Mouse (Mus musculus) myocyte (in vitro differentiated cells): ENCODE data around the gene Ecsit. TPM values are rescaled to one million over a fixed set of nuclear protein-coding genes. Genes with fewer than 3 reads are reported as not detected.

Experiments
- H3K27me3 ChIP-seq: one replicate; pipeline ENCODE4 v1.6.1; 2011; ENCODE audit not compliant: control insufficient read depth, insufficient read depth, insufficient read length
- H3K36me3 ChIP-seq: one replicate; pipeline ENCODE4 v1.6.1; 2011; ENCODE audit not compliant: control insufficient read depth, insufficient read depth
- H3K4me2 ChIP-seq: one replicate; pipeline ENCODE4 v1.6.1; 2011; ENCODE audit warnings: low read depth, control low read depth
- H3K4me3 ChIP-seq: one replicate; pipeline ENCODE4 v1.5.1; 2011; ENCODE audit warnings: mild to moderate bottlenecking, control low read depth, moderate library complexity
- H3K79me2 ChIP-seq: one replicate; pipeline ENCODE4 v1.6.1; 2011; ENCODE audit not compliant: control insufficient read depth, insufficient read depth
- H3ac ChIP-seq: one replicate; pipeline ENCODE4 v1.6.1; 2011; ENCODE audit not compliant: control insufficient read depth, insufficient read length
- CEBPB ChIP-seq: IDR thresholded peaks from 2 replicates; pipeline ENCODE4 v1.6.1; 2011; ENCODE audit warnings: mild to moderate bottlenecking, moderate library complexity; ENCODE audit not compliant: poor library complexity, insufficient read depth, severe bottlenecking
- E2F4 ChIP-seq: IDR thresholded peaks from one replicate; pipeline ENCODE4 v1.6.1; 2011; ENCODE audit warnings: mild to moderate bottlenecking, control low read depth, moderate library complexity; ENCODE audit not compliant: insufficient read depth
- MAX ChIP-seq: IDR thresholded peaks from one replicate; pipeline ENCODE4 v1.6.1; 2011; ENCODE audit warnings: low read depth, mild to moderate bottlenecking, control low read depth
- MYOD1 ChIP-seq, 3 experiments: IDR thresholded peaks; one replicate each; pipeline ENCODE4 v1.6.1; 2011; ENCODE audit warnings: control low read depth in 2 of 3, low read depth in 2 of 3, mild to moderate bottlenecking in 2 of 3, moderate library complexity in 1 of 3; ENCODE audit not compliant: insufficient read length in 2 of 3, control insufficient read depth in 1 of 3
- MYOG ChIP-seq, 3 experiments: IDR thresholded peaks; one replicate each; pipeline ENCODE4 v1.6.1; 2011; ENCODE audit warnings: control low read depth in 2 of 3, low read depth in 2 of 3, mild to moderate bottlenecking in 2 of 3; ENCODE audit not compliant: insufficient read length in 2 of 3, control insufficient read depth in 1 of 3, insufficient read depth in 1 of 3
- POLR2A ChIP-seq: IDR thresholded peaks from one replicate; pipeline ENCODE4 v1.6.1; 2011; ENCODE audit warnings: low read depth, mild to moderate bottlenecking, control low read depth, moderate library complexity; ENCODE audit not compliant: insufficient read length
- POLR2AphosphoS2 ChIP-seq: IDR thresholded peaks from one replicate; pipeline ENCODE4 v1.6.1; 2011; ENCODE audit warnings: low read depth, control low read depth; ENCODE audit not compliant: insufficient read length
- REST ChIP-seq: IDR thresholded peaks from one replicate; pipeline ENCODE4 v1.6.1; 2011; ENCODE audit warnings: mild to moderate bottlenecking, control low read depth, moderate library complexity; ENCODE audit not compliant: insufficient read depth, insufficient read length
- SRF ChIP-seq: IDR thresholded peaks from one replicate; pipeline ENCODE4 v1.6.1; 2011; ENCODE audit warnings: low read depth; ENCODE audit not compliant: control insufficient read depth, insufficient read length
- TCF12 ChIP-seq: IDR thresholded peaks from one replicate; pipeline ENCODE4 v1.6.1; 2011; ENCODE audit warnings: mild to moderate bottlenecking, control low read depth; ENCODE audit not compliant: poor library complexity, insufficient read depth, severe bottlenecking
- TCF3 ChIP-seq: IDR thresholded peaks from one replicate; pipeline ENCODE4 v1.6.1; 2011; ENCODE audit warnings: low read depth, control low read depth; ENCODE audit not compliant: insufficient read length
- USF1 ChIP-seq: IDR thresholded peaks from one replicate; pipeline ENCODE4 v1.6.1; 2011; ENCODE audit warnings: low read depth, mild to moderate bottlenecking, control low read depth, moderate library complexity
- polyA plus RNA-seq: library from polyadenylated mRNA; unstranded; fragments of >200 nt; fragmentation: generic; extraction: Trizol; gene quantifications from one replicate; pipeline ENCODE4 v1.2.1, GENCODE M21; 2012; ENCODE audit warnings: missing spikeins

The Ecsit gene
- polyA plus RNA-seq, 1 experiment = 37.0 TPM

DNA sequence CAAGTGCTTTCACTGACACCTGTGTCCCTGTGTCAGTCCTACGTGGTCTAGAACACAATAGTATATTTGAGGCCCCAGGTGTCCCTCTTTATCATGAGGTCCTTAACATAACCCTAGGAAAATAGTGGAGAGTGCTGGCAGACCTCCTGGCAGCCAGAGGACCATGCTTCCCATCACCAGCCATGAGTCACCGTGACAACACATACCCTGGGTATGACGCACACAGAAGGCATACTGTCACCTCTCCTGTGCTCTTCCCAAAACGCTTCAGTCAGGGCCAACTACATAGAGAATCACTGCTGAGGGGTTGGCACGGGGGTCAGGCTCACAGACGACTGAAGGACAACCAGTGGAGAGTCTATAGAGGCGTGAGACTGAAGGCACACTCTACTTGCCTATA is 4.7 kb upstream of the Ecsit start:
- no peak overlapping the region for H3K4me2 ChIP-seq
- no peaks in the 10 kb centered on the region for H3K79me2 ChIP-seq
- no peaks in the 10 kb centered on the region for H3K36me3 ChIP-seq
- no peak overlapping the region for H3K4me3 ChIP-seq
- H3ac ChIP-seq = no peak overlapping the region
- TF ChIP-seq TCF3 = no peak
- no peak for TF ChIP-seq MAX
- no peak for TF ChIP-seq USF1
- TF ChIP-seq MYOG (IDR thresholded peaks at IDR 0.05; ENCODE audit: control insufficient read depth in 1 of 3, insufficient read depth in 1 of 3, insufficient read length in 2 of 3, low read depth in 2 of 3) = no peak
- TF ChIP-seq CEBPB = no peak
- no peaks in the 10 kb centered on the region for H3K27me3 ChIP-seq

DNA sequence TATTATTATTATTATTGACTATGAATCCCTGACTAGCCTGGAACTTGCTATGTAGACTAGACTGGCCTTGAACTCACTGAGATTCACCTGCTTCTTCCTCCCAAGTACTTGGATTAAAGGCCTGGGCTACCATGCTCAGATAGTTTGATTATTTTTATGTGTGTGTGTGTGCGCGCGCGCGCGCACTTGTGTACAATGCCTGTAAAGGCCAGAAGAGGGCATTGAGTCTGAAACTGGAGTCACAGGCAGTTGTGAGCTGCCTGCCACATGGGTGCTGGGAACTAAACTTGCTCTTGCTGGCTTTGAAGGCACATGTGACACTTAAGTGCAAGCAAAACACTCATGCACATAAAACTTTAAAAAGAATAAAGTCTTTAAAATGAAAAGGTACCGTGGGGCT is 4.0 kb upstream of the Ecsit start:
- no peak overlapping the region for H3K4me2 ChIP-seq
- no peak for TF ChIP-seq MYOG (IDR thresholded peaks at IDR 0.05; ENCODE audit: control insufficient read depth in 1 of 3, insufficient read depth in 1 of 3, insufficient read length in 2 of 3, low read depth in 2 of 3)
- no peak for TF ChIP-seq MYOD1 (IDR thresholded peaks at IDR 0.05; ENCODE audit: control insufficient read depth in 1 of 3, insufficient read length in 2 of 3, low read depth in 2 of 3)
- TF ChIP-seq CEBPB = no peak
- no peak for TF ChIP-seq USF1
- no peak for TF ChIP-seq SRF
- TF ChIP-seq POLR2AphosphoS2 = no peak
- TF ChIP-seq REST = no peak
- no peak for TF ChIP-seq E2F4
- no peak for TF ChIP-seq TCF12
- TF ChIP-seq POLR2A = no peak
- no peak for TF ChIP-seq MAX
- no peak for TF ChIP-seq TCF3
- no peaks in the 10 kb centered on the region for H3K36me3 ChIP-seq
- H3K4me3 ChIP-seq = no peak overlapping the region
- no peak overlapping the region for H3ac ChIP-seq
- H3K27me3 ChIP-seq = no peaks in the 10 kb centered on the region
- H3K79me2 ChIP-seq = peaks cover 2% of the 10 kb centered on the region

DNA sequence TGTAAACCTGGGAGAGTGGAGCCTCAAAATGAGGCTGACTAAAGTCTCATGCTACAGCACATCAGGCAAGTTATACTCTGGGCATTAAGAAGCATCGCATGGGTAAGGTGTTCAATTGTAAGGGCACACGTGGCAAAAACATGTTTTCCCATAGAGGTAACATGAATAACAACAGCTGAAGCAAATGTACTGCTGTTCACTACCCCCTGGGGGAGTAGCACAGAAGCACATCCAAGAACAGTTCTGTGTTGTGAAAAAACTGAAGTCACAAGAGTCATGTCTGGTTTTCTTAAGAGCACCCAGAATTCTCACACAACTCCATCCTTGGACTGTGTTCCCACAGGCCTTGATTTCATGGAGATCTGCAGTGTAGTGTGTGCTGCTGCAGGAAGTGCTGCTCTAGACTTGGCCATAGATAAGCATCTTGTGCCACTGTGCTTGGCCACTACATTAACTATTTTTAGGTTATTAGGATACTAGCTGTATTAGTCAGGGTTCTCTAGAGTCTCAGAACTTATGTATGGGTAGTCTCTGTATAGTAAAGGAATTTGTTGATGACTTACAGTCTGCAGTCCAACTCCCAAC is 1.9 kb upstream of the Ecsit start:
- no peaks in the 10 kb centered on the region for H3K27me3 ChIP-seq
- no peak overlapping the region for H3ac ChIP-seq
- no peak for TF ChIP-seq MYOG (IDR thresholded peaks at IDR 0.05; ENCODE audit: control insufficient read depth in 1 of 3, insufficient read depth in 1 of 3, insufficient read length in 2 of 3, low read depth in 2 of 3)
- TF ChIP-seq USF1 = no peak
- TF ChIP-seq CEBPB = no peak
- TF ChIP-seq MAX = no peak
- TF ChIP-seq REST = no peak
- no peak for TF ChIP-seq E2F4
- no peak for TF ChIP-seq POLR2AphosphoS2
- TF ChIP-seq SRF = no peak
- no peak for TF ChIP-seq TCF3
- TF ChIP-seq TCF12 = no peak
- no peak for TF ChIP-seq MYOD1 (IDR thresholded peaks at IDR 0.05; ENCODE audit: control insufficient read depth in 1 of 3, insufficient read length in 2 of 3, low read depth in 2 of 3)
- TF ChIP-seq POLR2A = no peak
- no peak overlapping the region for H3K4me3 ChIP-seq
- no peak overlapping the region for H3K4me2 ChIP-seq
- no peaks in the 10 kb centered on the region for H3K36me3 ChIP-seq
- H3K79me2 ChIP-seq = peaks cover 4% of the 10 kb centered on the region

DNA sequence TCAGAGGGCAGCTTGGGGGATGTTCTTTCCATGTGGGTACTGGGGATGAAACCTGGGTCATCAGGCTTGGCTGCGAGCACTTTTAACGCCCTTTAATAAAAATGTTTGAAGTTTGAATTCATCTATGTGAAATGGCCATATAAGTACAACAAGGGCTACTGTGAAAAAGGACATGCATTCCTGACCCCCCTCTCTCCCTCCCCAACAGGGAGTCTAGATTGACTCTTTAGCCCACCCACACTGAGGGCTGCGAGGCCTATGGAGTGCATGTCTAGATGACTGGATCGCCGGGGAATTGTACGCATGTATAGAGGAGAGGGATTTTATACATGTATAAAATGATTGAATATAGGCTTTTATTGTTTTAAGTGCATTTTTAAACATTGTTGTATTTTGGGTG is 774 bp upstream of the Ecsit start:
- peak overlapping the region; percentile 81 for H3K4me3 ChIP-seq
- TF ChIP-seq POLR2A = no peak
- TF ChIP-seq TCF12 = no peak
- no peak for TF ChIP-seq E2F4
- no peak for TF ChIP-seq MAX
- TF ChIP-seq POLR2AphosphoS2 = no peak
- no peak for TF ChIP-seq SRF
- no peak for TF ChIP-seq MYOG (IDR thresholded peaks at IDR 0.05; ENCODE audit: control insufficient read depth in 1 of 3, insufficient read depth in 1 of 3, insufficient read length in 2 of 3, low read depth in 2 of 3)
- TF ChIP-seq REST = no peak
- H3K79me2 ChIP-seq = peaks cover 4% of the 10 kb centered on the region
- no peaks in the 10 kb centered on the region for H3K27me3 ChIP-seq
- peak overlapping the region; percentile 99 for H3K4me2 ChIP-seq
- H3ac ChIP-seq = peak overlapping the region; percentile 24
- no peaks in the 10 kb centered on the region for H3K36me3 ChIP-seq

DNA sequence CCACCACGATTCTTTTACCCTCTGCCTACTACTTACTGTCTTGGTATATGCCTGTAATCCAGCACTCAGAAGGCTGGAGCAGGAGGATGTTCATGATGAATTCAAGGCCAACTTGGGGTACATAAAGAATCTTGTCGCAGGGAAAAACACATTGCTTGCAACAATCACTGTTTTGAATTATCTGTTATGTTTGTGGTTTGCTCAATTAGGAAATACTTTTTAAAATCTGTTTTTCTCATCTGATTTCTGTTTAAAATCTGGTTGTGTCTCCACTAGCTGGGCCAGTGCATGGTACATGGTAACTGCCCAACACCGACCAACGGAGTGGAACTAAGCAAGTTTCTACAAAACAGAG is 594 bp downstream of the Ecsit start:
- H3K79me2 ChIP-seq = peaks cover 4% of the 10 kb centered on the region
- H3ac ChIP-seq = peak overlapping the region; percentile 24
- peaks cover 3% of the 10 kb centered on the region for H3K36me3 ChIP-seq
- H3K4me3 ChIP-seq = peak overlapping the region; percentile 81
- H3K4me2 ChIP-seq = peak overlapping the region; percentile 95
- no peaks in the 10 kb centered on the region for H3K27me3 ChIP-seq
- TF ChIP-seq MYOD1 (IDR thresholded peaks at IDR 0.05; ENCODE audit: control insufficient read depth in 1 of 3, insufficient read length in 2 of 3, low read depth in 2 of 3) = peak in 1 of 3 experiments; percentile 0
- TF ChIP-seq E2F4 = no peak
